Mouse (Mus musculus): ENCODE data around the gene Gata3.
A peak's percentile ranks its signal among the peaks of the same experiment; 100 is the strongest.

The Gata3 gene

DNA sequence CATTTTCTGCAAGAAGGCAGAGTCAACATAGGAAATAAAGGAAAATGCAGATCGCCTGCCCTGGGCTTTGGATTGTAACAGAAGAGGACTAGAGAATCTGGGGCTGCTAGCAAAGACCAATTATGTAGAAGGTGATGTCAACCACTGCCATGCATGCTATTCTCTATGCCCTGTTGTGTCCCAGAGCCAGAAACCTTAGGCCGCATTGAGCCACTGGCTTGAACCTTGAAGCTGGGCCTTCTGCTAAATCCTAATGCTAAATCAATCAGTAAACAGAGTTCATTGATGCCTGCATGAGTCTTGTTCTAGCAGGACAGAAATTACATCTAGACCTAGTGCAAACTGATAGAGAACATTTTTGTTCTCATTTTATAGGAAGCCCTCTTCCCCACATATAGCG is 3.8 kb downstream of the Gata3 start:
- no peak for DNase-seq (ENCODE audit: low spot score in 2 of 2)

DNA sequence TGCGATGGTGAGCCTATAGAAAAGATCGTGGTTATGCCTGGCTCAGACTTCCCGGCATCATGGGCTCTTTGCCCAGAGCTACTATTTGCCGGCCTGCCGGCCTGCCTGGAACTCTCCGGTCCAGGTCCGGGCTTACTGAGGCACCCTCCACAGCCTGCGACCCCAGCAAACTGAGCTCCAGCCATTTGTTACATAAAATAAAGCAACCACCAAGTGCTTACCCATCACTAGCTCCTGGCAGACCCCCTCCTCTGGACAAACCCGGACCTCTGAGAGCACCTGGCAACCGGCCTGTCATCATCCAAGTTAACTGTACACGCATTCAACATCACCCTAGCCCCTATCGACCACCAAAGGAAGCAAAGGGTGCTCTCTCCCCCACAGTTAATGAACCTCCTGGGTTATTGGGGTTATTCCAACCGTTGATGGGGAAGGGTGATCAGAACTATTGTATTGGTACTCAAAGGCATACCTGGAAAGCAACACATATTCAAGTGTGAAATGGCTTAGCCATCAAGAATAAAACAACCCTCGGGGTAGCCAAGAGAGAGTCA is 4.5 kb downstream of the Gata3 start:
- DNase-seq (ENCODE audit: low spot score in 2 of 2), result no peak

DNA sequence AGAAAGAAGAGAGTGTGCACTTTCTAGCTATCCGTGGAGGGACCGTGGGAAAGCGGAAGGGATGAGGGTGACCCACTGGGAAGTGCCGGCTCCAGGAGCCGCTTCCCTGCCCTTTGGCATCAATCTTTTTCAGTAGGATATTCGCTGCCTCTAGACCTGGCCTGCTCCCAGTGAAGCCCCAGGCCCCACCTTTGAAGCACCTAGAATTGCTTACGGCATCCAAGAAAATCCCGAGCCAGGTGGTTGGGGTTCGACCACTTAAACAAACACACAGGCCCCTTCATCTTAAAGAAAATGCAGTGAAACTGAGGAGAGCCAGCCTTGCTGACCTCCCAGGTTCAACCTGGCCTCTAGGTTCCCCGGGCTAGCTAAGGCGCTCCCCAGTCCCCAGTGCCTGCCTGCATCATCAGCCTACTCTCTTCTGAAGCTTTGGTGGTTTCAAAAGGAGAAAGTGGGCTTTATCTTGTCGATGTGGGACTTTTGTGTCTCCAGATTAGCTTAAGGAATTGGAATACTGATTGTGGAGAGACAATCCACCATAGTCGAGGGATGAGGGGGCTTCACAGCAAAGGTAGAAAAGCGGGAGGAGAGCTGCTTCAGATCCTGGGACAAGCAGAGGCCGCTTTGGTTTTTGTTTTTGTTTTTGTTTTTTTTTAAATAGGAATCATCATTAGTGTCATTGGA is 5.2 kb downstream of the Gata3 start:
- DNase-seq (ENCODE audit: low spot score in 2 of 2), result no peak

DNA sequence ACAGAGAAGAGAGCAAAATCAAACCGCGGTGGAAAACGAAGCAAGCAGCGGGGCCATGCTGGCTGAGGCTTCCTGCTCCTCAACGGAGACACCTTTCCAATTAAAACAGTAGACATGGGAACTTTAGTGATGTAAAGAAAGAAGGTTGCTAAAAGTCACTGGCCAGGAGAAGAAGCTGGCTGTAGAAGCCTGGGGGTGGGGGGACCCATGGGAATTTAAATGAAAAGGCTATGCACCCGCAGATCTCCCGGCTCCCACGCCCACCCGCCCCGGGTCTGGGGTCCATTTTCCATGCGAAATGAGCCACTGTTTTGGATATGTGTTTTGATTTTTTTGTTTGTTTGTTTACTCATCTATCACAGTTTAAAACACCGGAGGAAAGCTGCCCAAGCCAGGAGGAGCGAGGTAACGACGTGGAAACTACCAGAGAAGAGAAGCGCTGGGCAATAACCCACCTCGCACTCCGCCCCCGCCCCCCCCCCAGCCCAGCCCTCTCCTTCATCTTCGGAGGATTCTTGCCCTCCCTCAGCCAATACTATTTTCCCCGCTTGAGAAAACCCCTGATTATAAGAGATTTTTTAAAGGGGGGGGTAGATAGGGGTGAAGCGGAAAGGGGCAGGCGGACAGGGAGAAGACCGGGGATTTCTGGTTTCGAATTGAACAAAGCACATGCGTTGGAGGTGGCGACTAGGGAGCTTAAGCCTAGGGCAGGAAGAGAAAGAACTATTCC is 5.9 kb downstream of the Gata3 start:
- no peak for DNase-seq (ENCODE audit: low spot score in 2 of 2)

DNA sequence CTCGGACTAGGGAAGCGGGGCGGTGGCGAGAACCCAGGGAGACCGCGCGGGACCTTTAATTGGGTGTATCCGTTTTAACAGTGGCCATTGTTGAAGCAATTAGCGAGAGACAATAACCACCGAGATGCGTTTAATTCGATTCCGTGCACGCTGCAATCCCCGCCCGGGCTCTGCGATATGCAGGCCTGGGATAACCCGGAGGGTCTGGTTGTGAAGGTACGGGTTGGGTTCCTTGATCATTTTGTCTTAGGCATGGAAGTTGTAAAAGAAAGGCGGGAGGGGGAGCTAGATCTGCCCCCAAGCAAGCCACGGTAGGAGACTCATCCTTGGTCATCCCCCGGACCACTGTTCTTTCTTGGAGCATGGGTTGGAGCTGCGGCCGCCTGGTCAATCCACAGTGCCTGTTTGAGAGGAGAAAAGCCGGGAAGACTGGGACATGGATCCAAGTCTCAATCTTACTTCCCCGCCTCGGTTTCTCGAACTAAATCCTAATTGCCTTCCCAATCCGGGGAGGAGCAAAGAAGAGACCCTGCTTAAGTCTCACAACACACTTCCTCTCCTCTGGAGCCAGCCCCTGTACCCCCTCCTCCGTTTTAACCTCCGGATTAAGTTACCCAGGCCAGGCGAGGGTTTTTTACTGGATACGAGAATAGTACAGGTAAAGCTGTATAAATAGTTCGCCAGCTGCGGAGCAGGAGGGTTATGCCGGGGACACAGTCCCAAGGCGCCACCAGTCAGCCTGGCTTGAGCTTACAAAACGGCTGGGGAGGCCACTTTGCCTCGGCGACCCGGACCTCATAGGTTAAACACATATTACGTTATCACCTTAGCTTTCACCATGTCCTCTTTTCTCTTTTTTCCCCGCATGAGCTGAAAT is 6.7 kb downstream of the Gata3 start:
- DNase-seq (ENCODE audit: low spot score in 2 of 2), result no peak

DNA sequence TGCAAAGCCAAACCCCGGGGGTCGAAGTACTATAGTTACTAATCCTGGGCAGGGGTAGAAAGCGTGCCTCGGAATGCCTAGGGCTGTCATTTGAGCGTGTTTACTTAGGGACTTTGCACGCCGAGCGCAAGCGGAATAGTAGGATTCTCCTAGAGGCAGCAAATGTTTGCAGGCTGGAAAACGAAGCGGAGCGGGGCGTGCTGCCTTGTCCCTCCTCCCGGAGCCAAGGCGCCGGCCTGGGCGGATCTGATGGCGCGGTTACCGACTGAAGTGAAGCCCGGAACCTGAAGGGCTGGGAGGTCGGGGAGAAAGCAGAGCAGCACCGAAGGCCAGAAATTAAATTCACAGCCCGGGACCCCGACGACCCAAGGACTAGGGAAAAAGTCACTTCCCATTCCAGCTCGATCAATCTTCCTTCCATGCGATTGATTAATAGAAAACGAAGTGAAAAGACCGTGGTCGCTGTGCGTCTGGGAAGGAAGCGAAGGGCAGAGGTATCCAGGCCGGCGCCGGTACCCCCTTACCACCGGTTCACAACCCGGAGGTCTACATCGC is 7.4 kb downstream of the Gata3 start:
- DNase-seq (ENCODE audit: low spot score in 2 of 2), result no peak

DNA sequence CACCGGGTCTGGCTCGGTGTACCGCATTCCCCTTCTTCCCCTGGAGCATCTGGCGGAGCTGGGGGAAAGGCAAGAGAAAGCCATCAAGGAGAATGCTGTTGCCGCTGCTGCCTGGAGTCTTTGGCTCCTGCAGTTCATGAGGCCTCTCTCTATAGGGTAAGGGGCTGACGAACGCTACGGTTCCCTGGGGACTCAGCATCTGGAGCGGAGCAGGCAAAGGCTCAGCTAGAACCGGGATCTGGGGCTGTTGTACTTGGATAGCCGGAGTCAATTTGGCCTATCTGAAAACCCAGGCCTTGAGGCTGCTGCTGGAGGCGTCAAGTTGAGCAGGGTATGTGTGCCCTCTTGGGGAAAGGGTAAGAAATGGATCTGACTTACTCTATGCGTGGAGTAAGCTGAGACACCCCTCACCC is 8.2 kb downstream of the Gata3 start:
- no peak for DNase-seq (ENCODE audit: low spot score in 2 of 2)

DNA sequence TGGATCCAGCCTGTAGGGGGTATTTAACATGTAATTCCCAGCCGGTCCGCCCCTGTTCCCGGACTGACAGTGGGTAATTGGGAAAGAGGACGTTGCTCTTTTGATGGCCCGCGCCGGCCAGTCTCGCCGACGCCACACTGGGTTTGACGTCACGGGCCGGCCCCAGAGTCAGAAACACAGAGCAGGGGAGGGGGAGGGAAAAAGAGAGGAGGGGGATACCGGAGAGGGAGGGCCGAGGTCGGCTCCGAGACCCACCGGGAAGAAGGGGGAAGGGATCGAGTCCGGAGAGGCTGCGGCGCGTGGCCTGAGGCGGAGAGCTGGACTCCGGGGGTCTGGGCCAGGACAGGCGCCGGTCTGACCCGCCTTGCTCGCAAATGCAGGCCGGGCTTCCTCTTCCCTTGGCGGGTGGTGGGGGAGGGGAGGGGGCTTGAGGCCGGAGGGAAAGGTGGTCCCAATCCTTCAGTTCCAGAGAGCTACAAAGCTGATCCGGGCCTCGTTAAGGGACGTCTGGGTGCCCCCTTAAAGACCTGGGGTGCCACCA is 8.7 kb downstream of the Gata3 start, which contains the start of gene 4930412O13Rik:
Gene 4930412O13Rik, plus strand, starts transcription at position 202 of the 541 bp plus-strand sequence.
- no peak for DNase-seq (ENCODE audit: low spot score in 2 of 2)

DNA sequence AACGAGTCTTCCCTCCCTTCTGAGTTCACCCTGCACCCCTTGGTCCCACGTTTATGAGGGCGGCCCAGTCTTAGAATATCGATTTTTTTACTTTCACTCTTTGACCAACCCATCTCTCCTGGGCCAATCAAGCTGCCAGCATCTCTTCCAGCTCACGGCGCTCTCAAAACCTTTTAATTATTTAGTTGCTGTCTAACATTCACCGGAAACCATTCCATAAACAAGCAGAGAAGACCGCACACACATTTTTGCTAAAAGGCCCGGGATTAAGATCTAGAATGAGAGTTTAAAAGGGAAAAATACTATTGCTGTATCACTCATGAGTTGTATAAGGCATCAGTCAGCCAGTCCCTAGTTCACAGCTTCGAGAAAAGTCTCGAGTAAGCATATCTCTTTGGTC is 9.6 kb downstream of the Gata3 start:
- no peak for DNase-seq (ENCODE audit: low spot score in 2 of 2)

DNA sequence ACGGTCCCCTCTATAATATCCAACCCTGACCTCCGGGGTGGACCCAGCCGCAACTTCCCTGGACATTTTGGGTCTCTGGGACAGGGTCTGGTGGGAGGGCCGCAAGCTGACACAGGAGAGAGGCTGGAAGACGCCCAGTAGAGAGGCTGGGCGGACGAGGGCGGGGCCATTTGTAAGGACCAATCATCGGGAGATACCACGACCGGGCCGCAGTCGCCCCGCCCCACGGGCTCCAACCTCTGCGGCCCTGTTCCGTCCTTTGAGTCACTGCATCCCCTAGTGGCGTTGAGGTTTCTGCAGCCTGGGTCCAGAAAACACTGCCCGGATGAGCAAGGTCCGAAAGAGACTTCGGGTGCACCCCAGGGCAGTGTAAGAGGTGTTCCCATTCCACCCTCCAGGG is 10.3 kb downstream of the Gata3 start:
- peak; percentile 89 to 94 for DNase-seq (ENCODE audit: low spot score in 2 of 2)

DNA sequence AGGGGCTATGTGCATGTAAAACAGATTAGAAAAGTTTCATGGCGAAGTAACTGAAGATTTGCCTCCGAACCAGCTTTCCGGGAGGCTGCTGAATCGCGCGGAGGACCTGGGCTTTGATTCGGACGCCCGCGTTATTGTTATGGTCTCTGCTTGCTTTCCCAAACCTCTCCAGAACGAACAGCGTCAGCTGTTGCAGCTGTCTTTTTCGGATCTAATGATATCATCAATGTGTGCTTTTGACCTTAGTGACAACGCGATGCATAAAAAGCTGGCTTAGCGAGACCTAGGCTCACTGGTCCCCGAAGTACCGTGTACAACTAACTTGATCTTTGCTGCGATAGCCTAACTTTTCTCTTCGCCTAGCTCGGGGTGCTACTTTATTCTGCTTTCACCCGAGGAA is 10.7 kb downstream of the Gata3 start:
- no peak for DNase-seq (ENCODE audit: low spot score in 2 of 2)

DNA sequence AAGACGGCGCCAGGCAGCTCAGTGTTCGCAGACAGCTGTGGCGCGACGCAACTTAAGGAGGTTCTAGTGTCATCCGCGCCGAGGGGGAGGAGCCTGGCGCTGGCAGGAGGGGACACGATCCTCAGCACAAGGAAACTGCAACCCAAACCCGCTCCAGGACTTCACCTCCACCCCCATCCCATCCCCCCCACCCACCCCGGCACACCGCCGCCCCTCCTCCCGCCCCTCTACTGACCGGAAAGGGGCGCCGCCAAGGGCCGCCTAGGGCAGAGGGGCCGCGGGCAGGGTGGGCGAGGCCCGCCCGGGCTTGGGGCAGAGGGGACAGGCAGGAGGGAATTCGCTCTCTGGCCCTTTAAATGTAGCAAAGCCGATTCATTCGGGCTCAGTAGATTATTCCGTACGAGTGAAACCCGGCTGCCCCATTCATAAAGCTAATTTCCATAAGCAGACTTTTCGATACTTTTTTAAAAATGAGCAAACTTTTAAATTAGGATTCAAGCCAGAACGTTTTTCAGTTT is 11.2 kb downstream of the Gata3 start:
- DNase-seq (ENCODE audit: low spot score in 2 of 2), result peak; percentile 82 to 84

DNA sequence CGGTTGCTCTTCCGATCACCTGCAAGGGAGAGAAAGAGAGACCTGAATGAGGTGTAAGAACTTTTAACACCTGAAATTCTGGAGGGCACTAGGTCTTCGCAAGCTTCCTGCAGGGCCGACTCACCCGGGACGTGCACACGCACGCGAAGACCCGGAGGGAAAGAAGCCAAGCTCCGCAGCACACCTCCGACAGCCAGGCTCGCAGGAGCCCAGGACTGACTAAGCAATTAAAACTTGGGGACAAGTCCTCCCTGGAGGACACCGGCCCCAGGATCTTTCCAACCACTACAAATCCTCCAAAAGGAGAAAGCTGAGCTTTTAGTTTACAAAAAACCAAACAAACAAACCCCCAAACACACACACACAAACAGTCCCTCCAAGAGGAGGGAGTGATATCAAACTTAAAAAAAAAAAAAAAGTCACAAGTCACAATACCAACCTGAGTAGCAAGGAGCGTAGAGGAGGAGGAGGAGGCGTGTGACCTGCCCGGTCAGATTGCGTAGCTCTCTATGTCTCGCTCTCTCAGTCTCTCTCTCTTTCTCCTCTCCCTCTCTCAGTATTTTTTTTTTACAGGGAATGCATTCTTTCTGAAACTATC is 11.8 kb downstream of the Gata3 start:
- no peak for DNase-seq (ENCODE audit: low spot score in 2 of 2)

DNA sequence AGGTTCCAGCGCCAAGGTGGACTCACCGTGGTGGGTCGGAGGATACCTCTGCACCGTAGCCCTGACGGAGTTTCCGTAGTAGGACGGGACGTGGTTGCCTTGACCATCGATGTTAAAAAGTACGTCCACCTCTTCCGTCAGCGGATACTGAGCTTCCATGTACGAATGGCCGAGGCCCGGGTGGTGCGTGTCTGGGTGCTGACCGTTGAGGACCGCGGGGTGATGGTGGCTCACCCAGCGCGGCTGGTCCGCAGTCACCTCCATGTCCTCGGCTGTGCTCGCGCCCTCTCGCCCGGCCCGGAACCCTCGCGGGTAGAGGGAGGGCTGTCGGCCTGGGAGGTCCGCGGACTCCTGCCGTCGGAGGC is 12.5 kb downstream of the Gata3 start:
- no peak for DNase-seq (ENCODE audit: low spot score in 2 of 2)

DNA sequence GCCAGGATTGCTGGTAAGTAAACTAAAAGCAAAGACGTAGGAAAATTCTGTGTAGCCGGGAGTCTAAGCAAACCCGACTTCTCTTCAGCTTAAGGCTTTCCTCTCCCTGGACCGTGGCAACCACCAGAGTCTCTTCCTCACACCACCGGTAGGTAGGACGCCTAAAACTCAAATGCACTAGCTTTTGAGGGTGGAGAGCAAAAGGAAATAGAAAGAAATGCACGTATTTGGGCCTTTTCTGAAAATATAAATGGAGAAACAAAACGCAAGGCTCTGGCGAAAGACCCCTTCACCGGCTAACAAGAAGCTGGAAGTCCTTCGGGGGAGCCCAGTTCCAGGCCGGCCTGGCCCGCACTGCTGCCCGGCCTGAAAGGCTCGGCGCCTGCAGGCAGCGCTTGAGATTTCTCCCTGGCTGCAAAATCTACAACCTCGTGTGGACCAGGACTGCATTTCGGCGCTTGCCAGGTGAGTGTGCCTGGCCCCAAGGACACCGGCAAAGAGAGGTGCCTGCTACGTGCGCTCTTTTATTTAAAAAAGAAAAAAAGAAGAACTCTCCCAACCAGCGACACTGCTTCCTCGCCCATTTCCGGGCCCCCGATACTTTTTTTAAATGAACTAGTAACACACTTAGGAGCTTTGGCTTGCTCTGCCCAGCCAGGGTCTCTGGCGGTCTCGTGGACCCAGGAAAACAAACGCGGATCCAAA is 13.1 kb downstream of the Gata3 start:
- no peak for DNase-seq (ENCODE audit: low spot score in 2 of 2)

DNA sequence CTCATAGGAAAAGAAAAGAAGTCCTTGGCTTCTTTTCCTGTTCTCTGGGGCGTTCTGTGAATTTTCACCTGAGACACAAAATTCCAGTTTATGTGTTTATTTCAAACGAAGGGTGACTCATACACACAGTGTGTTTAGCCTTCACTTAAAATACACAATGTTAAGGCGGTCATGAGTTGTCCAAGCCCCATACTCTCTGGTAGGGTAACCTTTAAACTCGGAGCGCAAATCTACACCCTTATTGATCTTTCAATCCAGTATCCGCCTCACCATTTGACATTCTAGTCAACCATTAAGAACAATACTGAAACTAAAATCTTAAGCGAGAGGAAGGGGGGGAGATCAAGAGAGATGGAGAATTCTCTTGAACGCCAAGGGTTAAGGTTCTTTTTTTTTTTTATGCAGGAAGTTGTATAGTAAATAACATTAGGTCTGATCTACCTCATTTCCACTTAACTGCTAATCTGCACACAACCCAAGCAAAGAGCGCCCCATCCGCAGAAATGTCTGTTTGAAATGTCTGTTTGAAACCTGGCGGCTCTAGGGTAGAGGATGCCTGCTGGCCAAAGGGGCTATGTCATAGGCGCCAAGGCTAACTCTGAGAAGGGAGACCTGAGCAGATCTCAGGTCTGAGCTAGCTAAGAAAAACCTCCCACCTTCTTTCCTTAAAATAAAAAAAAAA is 14.0 kb downstream of the Gata3 start:
- no peak for DNase-seq (ENCODE audit: low spot score in 2 of 2)

DNA sequence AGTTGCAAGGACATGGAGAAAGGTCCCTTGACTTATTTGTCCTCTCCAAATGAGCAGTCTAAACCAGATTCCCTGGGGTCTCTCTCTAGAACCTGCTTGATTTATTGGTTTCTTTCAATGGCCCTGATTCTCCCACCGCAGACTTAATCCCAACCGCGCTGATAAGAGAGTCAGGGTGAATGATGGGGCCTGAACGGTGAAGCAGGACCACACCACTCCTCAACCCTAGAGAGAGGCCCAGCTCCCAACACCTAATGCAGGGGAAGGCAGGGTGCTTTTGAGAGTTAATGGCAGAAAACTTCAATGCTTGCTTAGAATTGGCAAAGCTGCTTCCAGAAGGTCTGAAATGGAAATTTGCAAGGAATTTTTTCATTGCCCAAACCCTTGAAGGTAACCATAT is 14.6 kb downstream of the Gata3 start:
- no peak for DNase-seq (ENCODE audit: low spot score in 2 of 2)

DNA sequence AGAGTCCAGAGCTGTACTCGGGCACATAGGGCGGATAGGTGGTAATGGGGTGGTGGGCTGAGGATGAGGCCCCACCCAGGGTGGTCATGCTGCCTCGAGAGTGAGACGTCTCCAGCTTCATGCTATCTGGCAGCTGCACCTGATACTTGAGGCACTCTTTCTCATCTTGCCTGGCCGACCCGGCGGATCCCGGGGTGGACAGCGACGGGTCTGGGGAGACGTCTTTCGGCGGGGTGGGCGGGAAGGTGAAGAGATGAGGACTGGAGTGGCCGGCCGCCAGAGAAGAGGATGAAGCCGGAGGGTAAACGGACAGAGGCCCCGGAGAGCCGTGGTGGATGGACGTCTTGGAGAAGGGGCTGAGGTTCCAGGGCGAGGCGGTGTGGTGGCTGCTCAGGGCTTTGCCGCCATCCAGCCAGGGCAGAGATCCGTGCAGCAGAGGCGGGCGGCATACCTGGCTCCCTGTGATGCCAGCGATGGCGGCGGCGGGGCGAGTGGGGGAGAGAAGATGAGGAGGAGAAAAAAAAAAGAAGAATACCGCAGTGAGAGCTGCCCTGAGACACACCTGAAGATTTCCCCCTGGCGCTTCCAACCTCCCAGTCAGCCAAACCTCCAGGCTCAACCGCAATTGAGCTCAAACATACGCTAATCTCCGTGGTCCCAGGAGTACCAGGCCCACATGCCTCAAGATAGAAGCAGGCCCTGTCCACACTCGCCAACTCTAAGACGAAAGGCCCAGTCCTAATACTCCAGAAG is 15.2 kb downstream of the Gata3 start:
- DNase-seq (ENCODE audit: low spot score in 2 of 2), result no peak

DNA sequence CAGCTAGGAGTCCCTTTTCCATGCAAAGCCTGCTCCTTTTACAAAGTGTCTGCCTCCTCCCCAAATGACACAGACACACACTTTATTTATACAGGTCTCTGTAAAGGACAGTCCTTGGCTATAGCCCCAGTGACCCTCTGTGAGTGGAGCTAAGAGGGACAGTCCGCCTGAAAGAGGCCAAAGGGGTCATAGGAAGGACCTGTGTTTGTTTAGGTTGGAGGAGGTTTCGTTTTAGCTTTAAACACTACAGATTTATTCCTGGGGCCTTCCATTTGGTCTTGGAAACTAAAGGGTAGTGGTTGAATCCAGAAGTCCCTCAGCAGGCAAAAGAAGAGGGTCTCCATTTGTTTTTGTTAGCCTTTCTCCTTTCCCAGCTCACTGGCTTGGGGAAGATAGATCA is 16.1 kb downstream of the Gata3 start:
- no peak for DNase-seq (ENCODE audit: low spot score in 2 of 2)

Data from urinary bladder, adult 18-20 months (tissue).